Comparison of ENCODE assay signal across 8 mouse cellular contexts in genomic region chr9:40757685-40758270, GRCm38 (mm10). TPM values are rescaled to one million over a fixed set of nuclear protein-coding genes. Genes with fewer than 3 reads are reported as not detected.
DNase-seq lines count a peak whose midpoint lies in the region; ATAC-seq and TF ChIP-seq lines count a peak whose summit lies in the region.

No protein-coding gene starts in this region.

- DNase-seq in 416B (ENCODE audit: low read depth) = peak; percentile 93
- peak; percentile 69 to 76 for DNase-seq in adrenal gland, postnatal 36 days
- DNase-seq in heart, adult 9 months (ENCODE audit: low spot score in 2 of 2) = peak; percentile 77 to 86
- DNase-seq in kidney, adult 8-10 months = peak; percentile 71 to 73

- peak overlapping the region; percentile 88 for H3K27ac ChIP-seq in embryonic facial prominence, embryonic 12.5 days
- H3K27ac ChIP-seq in limb, embryonic 12.5 days = peak overlapping the region; percentile 57
- H3K27ac ChIP-seq in midbrain, embryonic 13.5 days = peak overlapping the region; percentile 84
- H3K27ac ChIP-seq in small intestine, adult 2 months (ENCODE audit: insufficient read depth, low read depth, low read length) = peak overlapping the region; percentile 43

- H3K4me2 ChIP-seq in embryonic facial prominence, embryonic 12.5 days (replicated peaks) = peak overlapping the region; percentile 47
- H3K4me2 ChIP-seq in limb, embryonic 12.5 days = peak overlapping the region; percentile 55
- H3K4me2 ChIP-seq in midbrain, embryonic 13.5 days (replicated peaks) = peak overlapping the region; percentile 52

- 7% methylated on average over 21 of the region's 22 CpGs for WGBS in embryonic facial prominence, embryonic 12.5 days
- 16% methylated on average over 22 of the region's 22 CpGs for WGBS in limb, embryonic 12.5 days
- 9% methylated on average over 22 of the region's 22 CpGs for WGBS in midbrain, embryonic 13.5 days
- WGBS in small intestine, adult 2 months = 3% methylated on average over 22 of the region's 22 CpGs

- peaks cover 14% of the 10 kb centered on the region for H3K36me3 ChIP-seq in embryonic facial prominence, embryonic 12.5 days
- peaks cover 15% of the 10 kb centered on the region for H3K36me3 ChIP-seq in limb, embryonic 12.5 days
- H3K36me3 ChIP-seq in midbrain, embryonic 13.5 days = peaks cover 8% of the 10 kb centered on the region; the same call in 1 of the 2 replicates
- H3K36me3 ChIP-seq in small intestine, adult 2 months (ENCODE audit: control insufficient read depth, insufficient read depth, low read length) = peaks cover 7% of the 10 kb centered on the region; the same call in 1 of the 2 replicates

- TF ChIP-seq CTCF in small intestine, adult 2 months (IDR thresholded peaks at IDR 0.05; ENCODE audit: extremely low read depth, insufficient read length, insufficient replicate concordance, low read depth, low read length) = peak; percentile 77; the same call in 1 of the 2 replicates

- H3K9ac ChIP-seq in embryonic facial prominence, embryonic 12.5 days = no peak overlapping the region
- 0 out of 2 replicates have a peak overlapping the region, but pooled peaks have one; percentile 34 for H3K9ac ChIP-seq in limb, embryonic 12.5 days (replicated peaks)
- peak overlapping the region; percentile 46; the same call in 1 of the 2 replicates for H3K9ac ChIP-seq in midbrain, embryonic 13.5 days (replicated peaks)

- peaks cover 18% of the 10 kb centered on the region for H3K4me1 ChIP-seq in embryonic facial prominence, embryonic 12.5 days
- H3K4me1 ChIP-seq in limb, embryonic 12.5 days (replicated peaks) = peaks cover 21% of the 10 kb centered on the region
- peaks cover 25% of the 10 kb centered on the region for H3K4me1 ChIP-seq in midbrain, embryonic 13.5 days (replicated peaks)
- H3K4me1 ChIP-seq in small intestine, adult 2 months (ENCODE audit: control insufficient read depth, insufficient read depth, insufficient read length, low read length) = peaks cover 4% of the 10 kb centered on the region; the same call in 1 of the 2 replicates

- no peaks in the 10 kb centered on the region for H3K9me3 ChIP-seq in embryonic facial prominence, embryonic 12.5 days
- no peaks in the 10 kb centered on the region for H3K9me3 ChIP-seq in limb, embryonic 12.5 days
- H3K9me3 ChIP-seq in midbrain, embryonic 13.5 days = no peaks in the 10 kb centered on the region

- no peak for TF ChIP-seq POLR2A in small intestine, adult 2 months (IDR thresholded peaks at IDR 0.05; ENCODE audit: low read depth, low read length)

- H3K4me3 ChIP-seq in embryonic facial prominence, embryonic 12.5 days = peak overlapping the region; percentile 26; the same call in 1 of the 2 replicates
- H3K4me3 ChIP-seq in limb, embryonic 12.5 days (replicated peaks) = peak overlapping the region; percentile 24
- H3K4me3 ChIP-seq in midbrain, embryonic 13.5 days (replicated peaks) = peak overlapping the region; percentile 30
- peak overlapping the region; percentile 23 for H3K4me3 ChIP-seq in small intestine, adult 2 months (ENCODE audit: low read depth, low read length)

- H3K27me3 ChIP-seq in embryonic facial prominence, embryonic 12.5 days = no peaks in the 10 kb centered on the region
- no peaks in the 10 kb centered on the region for H3K27me3 ChIP-seq in limb, embryonic 12.5 days
- no peaks in the 10 kb centered on the region for H3K27me3 ChIP-seq in midbrain, embryonic 13.5 days
- H3K27me3 ChIP-seq in small intestine, adult 2 months (ENCODE audit: control insufficient read depth, insufficient read depth, low read length) = no peaks in the 10 kb centered on the region

- ATAC-seq in embryonic facial prominence, embryonic 12.5 days (ENCODE audit: insufficient number of reproducible peaks, insufficient read depth, low FRiP score, low TSS enrichment) = peak; percentile 71
- peak; percentile 87 for ATAC-seq in limb, embryonic 12.5 days (ENCODE audit: insufficient number of reproducible peaks, insufficient read depth, low FRiP score, low TSS enrichment, low read depth)
- peak; percentile 92 for ATAC-seq in midbrain, embryonic 13.5 days

RNA-seq across cellular contexts. Expression of gene Hspa8, which starts 43.0 kb away (rescaled TPM):
- 1,000 to 10,000 TPM; 1,561 to 3,265 TPM for total RNA-seq in adrenal gland, postnatal 36 days (2021)
- 2,550 and 2,595 TPM in 2 replicates for polyA plus RNA-seq in embryonic facial prominence, embryonic 12.5 days (2016; fragmentation: Nextera tagmentation; extraction: Ambion mirVana)
- polyA plus RNA-seq in limb, embryonic 12.5 days (2016; fragmentation: Nextera tagmentation; extraction: Ambion mirVana) = 2,429 and 2,480 TPM in 2 replicates
- polyA plus RNA-seq in midbrain, embryonic 13.5 days (2015; fragmentation: Nextera tagmentation; extraction: Ambion mirVana) = 2,863 and 3,076 TPM in 2 replicates
- 685 and 816 TPM in 2 replicates for polyA plus RNA-seq in small intestine, adult 2 months (2012; rRNA removed)

Comparison
In these comparisons a context has a peak if more than half of its experiments do, and no peak if none do; other contexts are left out.
1. Peak in every context shown above with its lines: DNase-seq, ATAC-seq, H3K4me3 ChIP-seq and H3K27ac ChIP-seq.